Mouse (Mus musculus): ENCODE results near the gene Vac14. TPM values are rescaled to one million over a fixed set of nuclear protein-coding genes. Genes with fewer than 3 reads are reported as not detected.

Vac14 gene
- polyA plus RNA-seq, 1 experiment from 2014 or later, result 32.2 TPM

DNA sequence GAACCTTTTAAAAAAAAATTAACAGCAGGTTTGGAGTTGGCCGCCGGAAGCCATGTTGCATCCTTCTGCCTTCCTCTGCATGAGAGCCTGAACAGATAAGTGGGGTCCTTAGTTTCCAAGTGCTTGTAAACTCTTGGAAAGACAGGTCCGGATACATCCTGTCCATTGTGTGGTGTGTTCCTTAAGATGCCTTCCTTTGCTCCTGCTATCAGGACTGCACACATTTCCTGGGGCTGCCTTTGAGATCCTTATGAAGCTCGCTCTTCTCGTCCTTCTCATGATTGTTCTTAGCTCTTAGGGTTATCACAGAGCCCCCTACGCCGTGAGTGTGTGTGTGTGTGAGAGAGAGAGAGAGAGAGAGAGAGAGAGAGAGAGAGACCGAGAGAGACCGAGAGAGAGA, 71.6 kb downstream of the Vac14 start:
- Histone ChIP-seq H3K4me1 (ENCODE audit: control insufficient read depth, insufficient read depth, low read length) (no peaks in the 10 kb centered on the region), H3K4me3 (ENCODE audit: low read length) (no peak overlapping the region), H3K27me3 (ENCODE audit: control insufficient read depth, insufficient read depth, low read length) (no peaks in the 10 kb centered on the region), H3K9me3 (ENCODE audit: control insufficient read depth, low read length) (no peaks in the 10 kb centered on the region), H3K27ac (ENCODE audit: low read depth, low read length) (peak overlapping the region; percentile 37; the same call in 1 of the 2 replicates), H3K36me3 (ENCODE audit: control insufficient read depth, insufficient read depth, low read length) (peaks cover 3% of the 10 kb centered on the region; the same call in 1 of the 2 replicates), H3K4me2 (replicated peaks; ENCODE audit: low read depth, low read length) (no peak overlapping the region), H3K9ac (ENCODE audit: low read depth, low read length) (no peak overlapping the region)
- no peak for ATAC-seq (ENCODE audit: low FRiP score, low TSS enrichment)
- WGBS, result 84% methylated on average over 9 of the region's 9 CpGs

GRCm38 (mm10) chr8:110694226-110694625, 75.8 kb downstream of the Vac14 start:
- no peak overlapping the region for H3K9ac ChIP-seq (ENCODE audit: low read depth, low read length)
- 81% methylated on average over 5 of the region's 5 CpGs for WGBS

DNA sequence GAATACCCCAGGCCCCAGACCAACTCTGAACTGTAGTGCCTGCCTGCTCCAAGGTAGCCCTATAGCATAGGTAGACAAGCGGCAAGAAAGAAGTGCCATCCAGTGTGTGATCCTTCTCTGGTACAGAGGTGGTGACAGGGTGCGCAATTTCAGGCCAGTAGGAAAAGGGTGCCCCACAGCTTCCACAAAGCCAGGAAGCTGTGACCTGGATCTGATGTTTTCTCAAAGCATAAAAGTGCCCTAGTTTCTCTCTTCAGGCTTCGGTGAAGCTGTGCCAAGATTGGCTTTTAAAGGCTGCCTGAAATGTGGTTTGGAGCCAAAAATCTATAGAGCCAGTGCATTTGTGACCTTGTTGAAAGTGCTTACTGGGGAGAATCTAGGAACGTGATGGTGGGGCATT, 76.4 kb downstream of the Vac14 start:
- Histone ChIP-seq H3K9ac (ENCODE audit: low read depth, low read length) (0 out of 2 replicates have a peak overlapping the region, but pooled peaks have one; percentile 12), H3K27me3 (ENCODE audit: control insufficient read depth, insufficient read depth, low read length) (no peaks in the 10 kb centered on the region), H3K4me2 (replicated peaks; ENCODE audit: low read depth, low read length) (no peak overlapping the region), H3K4me1 (ENCODE audit: control insufficient read depth, insufficient read depth, low read length) (0 out of 2 replicates have a peak, but pooled peaks cover 5% of the 10 kb centered on the region), H3K36me3 (ENCODE audit: control insufficient read depth, insufficient read depth, low read length) (peaks cover 5% of the 10 kb centered on the region; the same call in 1 of the 2 replicates), H3K4me3 (ENCODE audit: low read length) (no peak overlapping the region), H3K9me3 (ENCODE audit: control insufficient read depth, low read length) (no peaks in the 10 kb centered on the region), H3K27ac (ENCODE audit: low read depth, low read length) (no peak overlapping the region)
- no peak for ATAC-seq (ENCODE audit: low FRiP score, low TSS enrichment)
- 79% methylated on average over 4 of the region's 4 CpGs for WGBS

More at GRCm38 (mm10) chr8:110694226-110694625, 75.8 kb downstream of the Vac14 start:
- no peak overlapping the region for H3K4me2 ChIP-seq (replicated peaks; ENCODE audit: low read depth, low read length)
- H3K4me3 ChIP-seq (ENCODE audit: low read length), result no peak overlapping the region
- no peak overlapping the region for H3K27ac ChIP-seq (ENCODE audit: low read depth, low read length)
- H3K27me3 ChIP-seq (ENCODE audit: control insufficient read depth, insufficient read depth, low read length), result no peaks in the 10 kb centered on the region
- H3K9me3 ChIP-seq (ENCODE audit: control insufficient read depth, low read length), result no peaks in the 10 kb centered on the region
- 0 out of 2 replicates have a peak, but pooled peaks cover 5% of the 10 kb centered on the region for H3K4me1 ChIP-seq (ENCODE audit: control insufficient read depth, insufficient read depth, low read length)
- peaks cover 5% of the 10 kb centered on the region; the same call in 1 of the 2 replicates for H3K36me3 ChIP-seq (ENCODE audit: control insufficient read depth, insufficient read depth, low read length)
- ATAC-seq (ENCODE audit: low FRiP score, low TSS enrichment), result no peak

DNA sequence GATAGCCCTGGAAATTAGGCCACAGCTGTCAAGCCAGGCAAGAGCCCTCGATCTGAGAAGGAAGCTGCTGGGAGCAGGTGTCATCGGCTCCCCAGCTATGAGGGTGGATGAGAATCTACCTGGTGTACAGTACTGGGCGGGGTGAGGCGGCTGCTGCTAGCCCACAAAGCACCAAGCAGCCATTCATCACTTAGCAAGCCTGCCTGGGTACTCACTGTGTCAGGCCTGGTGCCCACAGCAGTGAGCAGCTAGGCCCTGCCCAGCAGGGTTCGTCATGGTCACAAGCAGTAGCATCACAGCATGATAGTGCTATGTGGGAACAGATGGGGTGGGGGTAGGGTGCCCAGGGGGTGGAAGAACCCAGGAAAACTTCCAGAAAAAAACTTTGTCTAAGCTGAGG, 77.0 kb downstream of the Vac14 start:
- H3K4me1 ChIP-seq (ENCODE audit: control insufficient read depth, insufficient read depth, low read length), result 0 out of 2 replicates have a peak, but pooled peaks cover 5% of the 10 kb centered on the region
- no peak overlapping the region for H3K4me3 ChIP-seq (ENCODE audit: low read length)
- H3K36me3 ChIP-seq (ENCODE audit: control insufficient read depth, insufficient read depth, low read length), result peaks cover 5% of the 10 kb centered on the region; the same call in 1 of the 2 replicates
- 90% methylated on average over 5 of the region's 5 CpGs for WGBS
- H3K9ac ChIP-seq (ENCODE audit: low read depth, low read length), result no peak overlapping the region
- no peak overlapping the region for H3K4me2 ChIP-seq (replicated peaks; ENCODE audit: low read depth, low read length)
- no peak overlapping the region for H3K27ac ChIP-seq (ENCODE audit: low read depth, low read length)
- ATAC-seq (ENCODE audit: low FRiP score, low TSS enrichment), result 0 out of 2 replicates have a peak, but pooled peaks have one; percentile 28
- no peaks in the 10 kb centered on the region for H3K9me3 ChIP-seq (ENCODE audit: control insufficient read depth, low read length)
- no peaks in the 10 kb centered on the region for H3K27me3 ChIP-seq (ENCODE audit: control insufficient read depth, insufficient read depth, low read length)

DNA sequence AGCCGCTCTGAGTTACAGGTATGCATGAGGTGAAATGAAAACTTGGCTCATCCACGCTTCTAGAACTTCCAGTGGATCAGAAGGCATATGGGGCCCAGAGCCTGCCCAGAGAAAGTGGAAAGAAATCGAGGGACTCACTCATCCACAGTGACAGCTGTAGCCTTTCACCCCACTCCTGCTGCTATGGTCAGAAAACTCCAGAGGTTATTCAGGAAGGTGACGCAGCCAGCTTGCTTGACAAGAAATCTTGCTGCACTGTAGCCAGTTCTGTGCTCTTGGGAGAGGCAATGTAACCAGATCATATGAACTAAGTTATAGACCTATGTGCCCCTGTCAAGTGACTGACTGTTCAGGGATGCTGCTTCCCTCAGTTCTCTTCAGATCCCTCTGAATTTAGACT, 77.7 kb downstream of the Vac14 start:
- H3K4me2 ChIP-seq (replicated peaks; ENCODE audit: low read depth, low read length), result no peak overlapping the region
- H3K9me3 ChIP-seq (ENCODE audit: control insufficient read depth, low read length), result no peaks in the 10 kb centered on the region
- H3K4me1 ChIP-seq (ENCODE audit: control insufficient read depth, insufficient read depth, low read length), result 0 out of 2 replicates have a peak, but pooled peaks cover 5% of the 10 kb centered on the region
- H3K4me3 ChIP-seq (ENCODE audit: low read length), result no peak overlapping the region
- no peak overlapping the region for H3K9ac ChIP-seq (ENCODE audit: low read depth, low read length)
- no peaks in the 10 kb centered on the region for H3K27me3 ChIP-seq (ENCODE audit: control insufficient read depth, insufficient read depth, low read length)
- WGBS, result 67% methylated on average over 4 of the region's 4 CpGs
- peaks cover 5% of the 10 kb centered on the region; the same call in 1 of the 2 replicates for H3K36me3 ChIP-seq (ENCODE audit: control insufficient read depth, insufficient read depth, low read length)
- no peak overlapping the region for H3K27ac ChIP-seq (ENCODE audit: low read depth, low read length)
- ATAC-seq (ENCODE audit: low FRiP score, low TSS enrichment), result no peak

GRCm38 (mm10) chr8:110697571-110697970, 79.2 kb downstream of the Vac14 start:
- Histone ChIP-seq H3K4me2 (replicated peaks; ENCODE audit: low read depth, low read length) (no peak overlapping the region), H3K9ac (ENCODE audit: low read depth, low read length) (no peak overlapping the region), H3K27me3 (ENCODE audit: control insufficient read depth, insufficient read depth, low read length) (no peaks in the 10 kb centered on the region), H3K27ac (ENCODE audit: low read depth, low read length) (no peak overlapping the region), H3K9me3 (ENCODE audit: control insufficient read depth, low read length) (no peaks in the 10 kb centered on the region), H3K4me1 (ENCODE audit: control insufficient read depth, insufficient read depth, low read length) (peaks cover 17% of the 10 kb centered on the region), H3K4me3 (ENCODE audit: low read length) (no peak overlapping the region), H3K36me3 (ENCODE audit: control insufficient read depth, insufficient read depth, low read length) (peaks cover 5% of the 10 kb centered on the region; the same call in 1 of the 2 replicates)
- no peak for ATAC-seq (ENCODE audit: low FRiP score, low TSS enrichment)
- 88% methylated on average over 5 of the region's 5 CpGs for WGBS

- H3K9ac ChIP-seq (ENCODE audit: low read depth, low read length), result no peak overlapping the region
- WGBS, result 76% methylated on average over 1 of the region's 1 CpGs
Observed at GRCm38 (mm10) chr8:110698098-110698497, 79.7 kb downstream of the Vac14 start.

DNA sequence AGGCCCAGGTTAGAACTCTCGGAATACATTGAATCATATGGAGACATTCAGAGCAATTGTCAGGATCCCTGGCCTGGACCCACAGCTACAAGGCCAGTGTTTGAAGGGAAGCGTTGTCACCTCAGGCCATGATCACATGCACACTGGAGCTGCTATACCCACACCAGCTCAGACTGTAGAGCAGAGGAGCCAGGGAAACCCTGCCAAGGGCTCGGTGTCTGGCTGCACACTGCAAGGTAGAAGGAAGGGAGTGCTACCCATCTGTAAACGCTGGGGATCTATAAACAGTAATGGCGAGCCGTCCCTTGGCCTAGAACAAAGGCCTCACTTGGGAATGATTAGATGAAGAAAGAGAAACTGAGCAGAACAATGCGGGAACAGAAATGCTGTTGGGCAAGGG, 81.1 kb downstream of the Vac14 start:
- ATAC-seq (ENCODE audit: low FRiP score, low TSS enrichment), result no peak
- H3K36me3 ChIP-seq (ENCODE audit: control insufficient read depth, insufficient read depth, low read length), result peaks cover 5% of the 10 kb centered on the region; the same call in 1 of the 2 replicates
- no peaks in the 10 kb centered on the region for H3K27me3 ChIP-seq (ENCODE audit: control insufficient read depth, insufficient read depth, low read length)
- peaks cover 36% of the 10 kb centered on the region for H3K4me1 ChIP-seq (ENCODE audit: control insufficient read depth, insufficient read depth, low read length)
- H3K9ac ChIP-seq (ENCODE audit: low read depth, low read length), result no peak overlapping the region
- H3K4me3 ChIP-seq (ENCODE audit: low read length), result no peak overlapping the region
- H3K9me3 ChIP-seq (ENCODE audit: control insufficient read depth, low read length), result no peaks in the 10 kb centered on the region
- no peak overlapping the region for H3K4me2 ChIP-seq (replicated peaks; ENCODE audit: low read depth, low read length)
- WGBS, result 91% methylated on average over 7 of the region's 7 CpGs
- H3K27ac ChIP-seq (ENCODE audit: low read depth, low read length), result no peak overlapping the region

More at GRCm38 (mm10) chr8:110698098-110698497, 79.7 kb downstream of the Vac14 start:
- Histone ChIP-seq H3K36me3 (ENCODE audit: control insufficient read depth, insufficient read depth, low read length) (peaks cover 5% of the 10 kb centered on the region; the same call in 1 of the 2 replicates), H3K27me3 (ENCODE audit: control insufficient read depth, insufficient read depth, low read length) (no peaks in the 10 kb centered on the region), H3K4me3 (ENCODE audit: low read length) (no peak overlapping the region), H3K4me1 (ENCODE audit: control insufficient read depth, insufficient read depth, low read length) (peaks cover 22% of the 10 kb centered on the region), H3K4me2 (replicated peaks; ENCODE audit: low read depth, low read length) (no peak overlapping the region), H3K27ac (ENCODE audit: low read depth, low read length) (no peak overlapping the region), H3K9me3 (ENCODE audit: control insufficient read depth, low read length) (no peaks in the 10 kb centered on the region)
- ATAC-seq (ENCODE audit: low FRiP score, low TSS enrichment), result no peak

- Histone ChIP-seq H3K36me3 (ENCODE audit: control insufficient read depth, insufficient read depth, low read length) (peaks cover 5% of the 10 kb centered on the region; the same call in 1 of the 2 replicates), H3K27ac (ENCODE audit: low read depth, low read length) (no peak overlapping the region), H3K9me3 (ENCODE audit: control insufficient read depth, low read length) (no peaks in the 10 kb centered on the region), H3K9ac (ENCODE audit: low read depth, low read length) (no peak overlapping the region), H3K4me3 (ENCODE audit: low read length) (no peak overlapping the region), H3K27me3 (ENCODE audit: control insufficient read depth, insufficient read depth, low read length) (no peaks in the 10 kb centered on the region), H3K4me2 (replicated peaks; ENCODE audit: low read depth, low read length) (no peak overlapping the region), H3K4me1 (ENCODE audit: control insufficient read depth, insufficient read depth, low read length) (peaks cover 45% of the 10 kb centered on the region)
- 86% methylated on average over 2 of the region's 2 CpGs for WGBS
- no peak for ATAC-seq (ENCODE audit: low FRiP score, low TSS enrichment)
Observed at GRCm38 (mm10) chr8:110700561-110700960, 82.2 kb downstream of the Vac14 start.
